Mouse (Mus musculus) liver, adult 2 months (tissue): ENCODE data around the gene Aifm3.

ENCODE experiments used
- CTCF ChIP-seq: fragments of 200-500 bp; IDR thresholded peaks from 2 replicates; pipeline ENCODE4 v1.5.1; 2011; ENCODE audit warnings: low read depth, low read length, control low read depth
- POLR2A ChIP-seq: fragments of 200-500 bp; IDR thresholded peaks from 2 replicates; pipeline ENCODE4 v1.6.1; 2011; ENCODE audit warnings: low read length, control low read depth; ENCODE audit not compliant: insufficient read depth; ENCODE audit errors: extremely low read depth

DNA sequence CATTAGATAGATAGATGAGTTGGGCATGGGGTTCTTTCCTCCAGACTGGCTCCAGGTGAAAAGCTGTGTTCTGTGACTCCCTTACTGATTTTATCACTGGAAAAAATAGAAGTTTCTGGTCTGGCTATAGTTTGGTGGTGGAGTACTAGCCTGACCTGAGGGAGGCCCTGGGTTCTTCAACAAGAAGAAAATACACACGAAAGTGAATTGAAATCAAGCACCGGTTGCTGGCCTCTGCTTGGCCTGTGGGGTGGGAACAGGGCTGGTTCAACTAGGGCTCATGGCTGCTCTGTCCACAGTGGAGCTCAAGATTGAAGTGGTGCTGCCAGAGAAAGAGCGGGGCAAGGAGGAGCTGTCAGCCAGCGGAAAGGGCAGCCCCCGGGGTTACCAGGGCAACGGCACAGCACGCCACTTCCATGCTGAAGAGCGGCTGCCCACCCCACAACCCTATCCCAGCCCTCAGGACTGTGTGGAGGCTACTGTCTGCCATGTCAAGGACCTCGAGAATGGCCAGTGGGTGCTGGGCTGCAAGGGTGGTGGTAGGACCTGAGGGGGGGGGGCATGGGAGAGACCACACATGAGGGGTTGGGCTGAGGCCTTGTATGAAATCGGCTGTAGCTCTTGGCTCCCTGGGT lies 10.0 kb downstream of the Aifm3 start:
- TF ChIP-seq CTCF, result no peak
- no peak for TF ChIP-seq POLR2A
